Mouse (Mus musculus): ENCODE measurements around the gene Pcyt2.

Pcyt2 gene

GRCm38 (mm10) chr11:120617519-120618112 is at the start of gene Pcyt2:
Gene Pcyt2 (minus strand): TSS chr11:120617936.
- DNase-seq: peak; percentile 94 to 96

DNA sequence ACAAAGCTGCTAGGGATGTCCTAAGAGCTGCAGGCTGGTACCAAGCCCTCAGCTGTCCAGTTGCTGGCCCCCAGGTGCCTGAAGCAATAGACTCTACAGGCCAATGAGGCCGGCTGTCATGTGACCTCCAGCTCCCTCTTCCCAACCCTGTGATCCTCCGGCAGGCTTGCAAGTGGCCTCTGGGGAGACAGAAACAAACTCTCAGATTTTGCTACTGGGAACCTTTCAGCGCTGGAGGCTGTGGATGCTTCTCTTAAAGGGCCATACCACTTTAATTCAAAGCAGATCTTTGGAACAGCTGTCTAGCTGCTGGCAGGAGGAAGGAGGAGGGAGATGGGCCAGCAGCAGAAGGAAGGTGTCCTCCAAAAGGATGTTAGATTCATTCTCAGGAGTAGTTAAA is 48.9 kb upstream of the Pcyt2 start:
- peak in 1 of 2 experiments; percentile 25 for DNase-seq

DNA sequence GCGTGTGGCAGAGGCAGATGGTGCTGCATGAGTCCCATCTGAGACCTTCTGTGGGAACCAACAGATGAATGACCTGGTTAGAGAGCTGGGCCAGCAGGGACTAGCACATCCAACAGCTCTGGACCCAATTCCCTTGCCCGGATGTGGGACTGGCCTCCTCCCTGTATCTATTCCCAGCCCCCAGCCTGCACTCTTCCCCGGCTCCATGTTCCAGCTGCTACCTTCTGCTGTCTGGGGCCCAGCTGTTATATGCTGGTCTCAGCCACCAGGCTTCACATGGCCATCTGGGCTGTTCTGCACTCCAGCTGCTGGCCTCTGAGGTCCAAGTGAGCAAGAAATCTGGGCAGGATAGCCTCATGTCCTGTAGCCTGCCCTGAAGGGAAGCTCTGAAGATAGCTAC is 47.7 kb upstream of the Pcyt2 start:
- peak; percentile 70 to 72 for DNase-seq

GRCm38 (mm10) chr11:120663714-120664113 is 46.0 kb upstream of the Pcyt2 start:
- DNase-seq: no peak

GRCm38 (mm10) chr11:120662759-120663158 is 45.0 kb upstream of the Pcyt2 start:
- DNase-seq: no peak

- peak in 1 of 2 experiments; percentile 49 for DNase-seq
These were observed 43.3 kb upstream of the Pcyt2 start, which contains the start of gene Notum for GRCm38 (mm10) chr11:120661076-120661460. Gene Notum (minus strand): TSS chr11:120661175.

DNA sequence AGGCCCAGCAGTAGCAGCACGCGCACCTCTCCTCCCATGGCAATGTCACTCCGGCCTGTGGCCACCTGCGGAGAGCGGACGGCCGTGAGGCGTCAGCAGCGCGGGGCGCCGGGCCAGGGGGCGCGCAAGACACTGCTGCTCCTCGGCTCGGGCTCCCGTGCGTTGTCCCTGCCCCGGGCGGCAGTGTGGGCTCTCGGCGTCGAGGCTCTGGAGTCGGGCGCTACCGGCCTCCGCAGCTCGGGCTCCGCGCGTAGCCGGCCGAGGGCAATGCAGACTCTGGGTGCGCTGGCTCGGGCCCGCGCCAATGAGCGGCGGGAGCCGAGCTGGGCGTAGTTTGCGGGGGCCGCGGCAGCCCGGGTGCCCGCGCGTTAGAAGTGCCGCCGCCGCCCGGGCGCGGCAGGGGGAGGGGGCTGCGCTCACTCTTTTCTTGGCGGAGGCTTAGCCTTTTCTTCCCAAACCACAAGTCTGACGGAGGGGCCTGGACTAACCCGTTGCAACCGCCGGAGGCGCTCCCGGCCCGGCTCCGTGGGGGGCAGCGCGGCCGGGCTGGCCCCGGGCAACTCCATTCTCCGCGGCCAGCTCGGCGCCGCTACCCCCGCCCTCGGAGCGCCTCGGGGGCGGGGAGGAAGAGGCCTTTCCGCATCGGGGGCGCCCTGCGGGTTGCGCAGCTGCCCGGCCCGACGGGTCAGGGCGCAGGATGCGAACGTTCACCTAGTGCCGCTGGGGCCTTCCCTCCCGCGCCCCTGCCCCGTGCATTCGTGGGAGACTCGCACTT is 42.8 kb upstream of the Pcyt2 start:
- DNase-seq: peak; percentile 67 to 75

- DNase-seq: peak; percentile 24 to 49
These were observed 42.0 kb upstream of the Pcyt2 start for GRCm38 (mm10) chr11:120659509-120660300.

DNA sequence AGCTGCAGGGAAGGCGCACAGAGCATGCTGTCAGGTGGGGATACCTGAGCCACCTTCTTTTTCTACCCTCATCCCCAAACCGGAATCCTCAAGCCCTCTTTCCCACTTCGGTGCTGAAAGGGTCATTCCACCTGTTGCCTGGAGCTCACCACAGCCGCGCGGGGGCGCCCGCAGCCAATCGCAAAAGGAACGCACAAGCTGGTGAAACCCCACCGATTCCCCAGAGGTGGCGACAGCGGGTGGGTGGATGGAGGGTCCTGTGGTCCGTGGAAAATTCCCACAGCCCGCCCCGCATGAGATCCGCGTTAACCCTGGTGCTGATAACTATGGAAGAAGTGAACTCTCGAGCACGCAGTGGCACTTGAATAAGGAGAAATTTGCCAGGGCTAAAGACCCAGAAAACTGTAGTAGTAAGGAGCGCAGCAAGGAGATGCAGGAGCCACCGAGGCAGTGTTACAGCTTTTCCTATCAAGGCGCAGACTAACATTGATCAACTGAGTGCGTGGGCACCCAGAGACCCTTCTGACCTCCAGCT is 41.2 kb upstream of the Pcyt2 start:
- peak; percentile 90 to 93 for DNase-seq

- DNase-seq: peak in 1 of 2 experiments; percentile 36
These were observed 39.6 kb upstream of the Pcyt2 start for GRCm38 (mm10) chr11:120657301-120657700.

DNA sequence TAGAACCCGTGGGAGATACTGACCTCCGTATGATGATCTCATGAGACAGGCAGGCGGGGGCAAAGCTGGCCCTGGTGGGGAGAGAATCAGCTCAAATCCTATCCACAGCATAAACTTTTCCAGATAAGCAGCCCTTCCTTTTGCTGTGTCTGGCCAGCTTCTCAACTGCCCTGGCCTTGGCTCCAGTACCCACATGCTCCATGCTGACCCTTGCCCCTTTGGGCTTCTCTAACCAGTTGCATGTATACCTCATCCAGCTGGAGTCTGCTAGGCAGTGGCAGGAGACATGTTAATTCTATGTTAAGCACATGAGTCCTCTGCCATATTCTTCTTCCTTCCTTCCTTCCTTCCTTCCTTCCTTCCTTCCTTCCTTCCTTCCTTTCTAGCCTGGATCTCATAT is 37.0 kb upstream of the Pcyt2 start:
- DNase-seq: no peak

- DNase-seq: no peak
These were observed 34.1 kb upstream of the Pcyt2 start for GRCm38 (mm10) chr11:120651872-120652271.

DNA sequence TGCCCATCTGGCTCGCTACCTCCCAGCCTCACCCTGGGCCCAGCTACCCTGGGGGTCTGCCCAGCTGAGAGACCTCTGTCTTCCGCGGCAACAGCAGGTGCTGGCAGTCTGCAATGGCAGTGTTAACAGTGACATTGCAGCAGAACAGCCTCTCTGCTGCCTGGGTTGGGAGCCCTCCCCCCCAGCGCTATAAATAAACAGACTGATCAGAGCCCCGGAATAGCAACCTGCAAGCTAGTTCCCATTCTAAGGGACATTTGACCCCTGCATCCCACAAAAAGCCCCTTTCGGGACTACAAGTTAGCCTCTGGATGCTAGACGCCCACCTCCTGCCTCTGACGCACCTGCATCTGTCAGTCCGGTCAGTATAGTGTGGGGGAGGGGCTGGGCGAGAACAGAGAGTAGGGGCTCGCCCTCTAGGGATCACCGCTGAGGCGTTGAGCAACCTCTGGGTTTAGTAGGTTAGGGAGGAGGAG is 30.3 kb upstream of the Pcyt2 start, which contains the start of gene Myadml2:
Gene Myadml2 (minus strand): TSS at position 158 of the 476 bp plus-strand sequence.
- DNase-seq: peak; percentile 51 to 54

GRCm38 (mm10) chr11:120647047-120647830 is 29.5 kb upstream of the Pcyt2 start:
- no peak for DNase-seq

- peak; percentile 93 to 96 for DNase-seq
These were observed 25.9 kb upstream of the Pcyt2 start, which contains the start of gene Pycr1 for GRCm38 (mm10) chr11:120643601-120643987. Gene Pycr1 (minus strand): TSS chr11:120643769.

- DNase-seq: no peak
These were observed 25.3 kb upstream of the Pcyt2 start for GRCm38 (mm10) chr11:120642939-120643600.

- no peak for DNase-seq
These were observed 24.1 kb upstream of the Pcyt2 start for GRCm38 (mm10) chr11:120641869-120642268.

DNA sequence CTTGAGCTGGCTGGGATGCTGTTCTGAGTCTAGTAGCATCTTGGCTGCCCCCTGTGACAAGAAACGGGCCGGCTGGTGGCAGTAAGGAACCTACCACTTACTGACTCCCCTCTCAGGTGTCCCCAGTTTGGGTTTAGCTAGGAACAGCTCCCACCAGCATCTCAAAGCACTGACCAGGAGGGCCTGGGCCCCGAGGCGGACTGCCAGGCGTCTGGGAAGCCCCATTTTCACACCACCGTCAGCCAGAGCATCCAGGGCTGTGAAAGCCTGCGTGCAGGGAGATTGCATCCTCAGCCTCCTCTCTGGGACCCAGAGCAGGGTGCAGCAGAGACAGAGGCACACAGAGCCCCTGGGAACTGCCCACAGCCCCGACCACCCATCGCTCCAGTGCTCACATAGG is 23.5 kb upstream of the Pcyt2 start:
- DNase-seq: no peak

- no peak for DNase-seq
These were observed 17.1 kb upstream of the Pcyt2 start for GRCm38 (mm10) chr11:120634810-120635209.

GRCm38 (mm10) chr11:120633520-120634343 is 16.0 kb upstream of the Pcyt2 start, which contains the start of gene Mafg:
Gene Mafg (minus strand): TSS chr11:120633600.
- peak; percentile 94 to 97 for DNase-seq
